Mouse (Mus musculus): ENCODE measurements around the gene Snx12.
A peak's percentile ranks its signal among the peaks of the same experiment; 100 is the strongest.
"Not testable (repeated sequence)": the region's sequence is repeated elsewhere in the genome, so short reads cannot be mapped to it uniquely, and the experiment has no call there.

Gene Snx12

GRCm38 (mm10) chrX:101131992-101132791, 90.2 kb downstream of the Snx12 start:
- DNase-seq, result peak; percentile 4 to 18

GRCm38 (mm10) chrX:101131001-101131400, 91.4 kb downstream of the Snx12 start:
- peak; percentile 29 to 70 for DNase-seq

- DNase-seq, result no peak
Observed at GRCm38 (mm10) chrX:101128559-101128958, 93.8 kb downstream of the Snx12 start.

DNA sequence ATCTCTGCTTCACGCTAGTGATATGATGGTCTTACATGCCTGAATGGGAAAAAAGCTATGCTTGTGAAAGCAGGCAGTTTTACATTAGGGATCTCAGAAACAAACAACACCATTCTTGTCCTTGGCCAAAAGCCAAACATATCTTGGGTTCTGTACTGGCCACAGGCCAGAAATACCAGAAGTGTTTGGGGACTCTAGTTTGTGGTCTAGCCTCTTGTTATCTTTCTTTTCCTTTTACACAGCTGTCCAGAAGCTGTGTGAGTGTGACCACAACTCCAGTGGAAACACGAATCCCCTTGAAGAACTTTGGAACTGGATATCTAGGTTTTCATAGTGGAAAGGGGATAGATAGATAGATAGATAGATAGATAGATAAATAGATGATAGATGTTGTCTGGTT, 95.4 kb downstream of the Snx12 start:
- no peak for DNase-seq

- peak in 1 of 2 experiments; percentile 16 for DNase-seq
Observed at GRCm38 (mm10) chrX:101126474-101126955, 95.8 kb downstream of the Snx12 start.

GRCm38 (mm10) chrX:101120546-101120945, 101.8 kb downstream of the Snx12 start:
- no peak for DNase-seq

GRCm38 (mm10) chrX:101085920-101086319, 136.4 kb downstream of the Snx12 start, which contains the start of gene Slc7a3:
TSS of gene Slc7a3 (minus strand) at chrX:101086020.
- DNase-seq, result no peak

DNA sequence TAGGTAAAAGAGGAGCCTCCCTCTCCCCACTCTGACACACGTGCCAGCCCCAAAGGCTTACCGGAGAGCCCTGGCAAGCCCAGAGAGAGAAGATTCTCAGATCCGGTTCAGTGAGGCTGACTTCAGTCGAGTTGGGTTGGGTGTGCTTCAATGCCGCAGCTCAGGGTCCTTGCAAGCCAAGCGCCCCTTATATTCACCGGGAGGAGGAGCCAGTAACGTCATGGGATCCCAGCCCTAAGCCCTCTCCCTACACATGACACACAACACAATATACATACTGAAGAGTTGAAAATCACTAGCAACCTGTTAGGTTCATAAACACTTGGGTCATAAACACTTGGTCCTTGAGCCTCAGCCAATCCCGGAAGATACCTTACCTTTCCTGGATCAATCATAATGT, 137.2 kb downstream of the Snx12 start:
- not testable (repeated sequence) for DNase-seq

DNA sequence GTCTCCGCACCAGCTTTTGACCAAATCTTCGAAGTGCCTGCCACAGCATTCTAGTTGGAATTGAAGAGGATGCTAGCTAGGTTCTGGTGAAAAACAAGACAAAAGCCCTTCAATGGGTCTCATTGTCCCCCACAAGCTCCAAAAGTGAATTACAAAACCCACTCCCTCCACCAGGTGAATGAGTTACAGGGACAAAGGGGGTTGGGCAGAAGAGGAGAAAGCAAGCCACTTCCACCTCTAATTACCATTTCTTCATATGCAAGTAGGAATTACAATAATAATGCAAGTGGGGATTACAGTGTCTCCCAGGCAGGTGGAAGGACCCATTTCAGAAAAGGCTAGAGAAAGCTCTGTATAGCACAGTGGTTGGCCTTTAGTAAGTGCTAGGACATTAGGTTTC, 138.2 kb downstream of the Snx12 start:
- DNase-seq, result no peak

DNA sequence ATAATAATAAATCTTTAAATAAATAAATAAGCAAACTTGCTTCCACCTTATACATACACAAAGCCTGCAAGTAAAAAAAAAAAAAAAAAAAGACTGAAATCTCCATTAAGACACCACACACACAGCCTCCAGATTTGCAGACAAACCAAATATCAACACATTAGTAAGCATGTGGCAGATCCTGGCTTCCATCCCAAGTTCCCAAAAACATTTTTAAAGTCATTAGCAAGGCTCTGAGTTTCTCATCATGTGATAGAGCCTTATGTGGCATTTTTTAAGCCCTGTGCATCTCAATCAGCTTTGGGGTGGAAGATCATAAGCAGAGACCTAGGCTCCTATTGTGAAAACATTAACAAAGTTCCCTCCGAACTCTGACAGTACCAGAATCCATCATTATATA, 157.1 kb downstream of the Snx12 start:
- DNase-seq, result no peak

DNA sequence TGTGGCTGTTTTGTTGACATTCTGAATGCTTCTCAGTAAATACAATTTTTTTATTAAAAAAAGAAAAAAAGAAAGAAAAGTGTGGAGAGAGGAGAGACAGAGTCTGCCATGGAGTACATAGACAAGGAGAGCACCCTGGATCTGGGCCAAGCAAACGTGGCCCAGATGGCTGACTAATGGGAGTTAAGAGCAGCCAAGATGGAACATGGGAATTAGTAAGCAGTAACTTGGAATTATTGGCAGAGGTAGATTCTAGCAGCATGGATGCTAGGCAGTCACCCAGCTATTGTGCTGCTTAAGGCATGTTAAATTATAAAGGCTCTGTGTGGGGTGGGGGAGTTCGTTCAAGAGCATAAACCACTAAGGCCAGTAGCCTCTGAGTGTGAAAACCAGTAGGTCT, 158.9 kb downstream of the Snx12 start:
- DNase-seq, result no peak

- no peak for DNase-seq
Observed at GRCm38 (mm10) chrX:101059541-101059940, 162.8 kb downstream of the Snx12 start, which contains the start of gene Tex11. TSS of gene Tex11 (minus strand) at chrX:101059667.

Measured in kidney, adult 8-10 months (tissue).